Mouse (Mus musculus) cortical plate, adult 2 months (tissue): Measurements from ENCODE around the gene Hist1h4i.

Experiments
- CTCF ChIP-seq: fragments of 200-500 bp; IDR thresholded peaks from 2 replicates; pipeline ENCODE4 v1.5.1; 2011; ENCODE audit warnings: mild to moderate bottlenecking, control low read depth, low read length; ENCODE audit not compliant: insufficient read depth; ENCODE audit errors: extremely low read depth
- POLR2A ChIP-seq: fragments of 200-500 bp; IDR thresholded peaks from 2 replicates; pipeline ENCODE4 v1.6.1; 2011; ENCODE audit warnings: mild to moderate bottlenecking, low read length, control low read depth; ENCODE audit not compliant: insufficient read depth; ENCODE audit errors: extremely low read depth

DNA sequence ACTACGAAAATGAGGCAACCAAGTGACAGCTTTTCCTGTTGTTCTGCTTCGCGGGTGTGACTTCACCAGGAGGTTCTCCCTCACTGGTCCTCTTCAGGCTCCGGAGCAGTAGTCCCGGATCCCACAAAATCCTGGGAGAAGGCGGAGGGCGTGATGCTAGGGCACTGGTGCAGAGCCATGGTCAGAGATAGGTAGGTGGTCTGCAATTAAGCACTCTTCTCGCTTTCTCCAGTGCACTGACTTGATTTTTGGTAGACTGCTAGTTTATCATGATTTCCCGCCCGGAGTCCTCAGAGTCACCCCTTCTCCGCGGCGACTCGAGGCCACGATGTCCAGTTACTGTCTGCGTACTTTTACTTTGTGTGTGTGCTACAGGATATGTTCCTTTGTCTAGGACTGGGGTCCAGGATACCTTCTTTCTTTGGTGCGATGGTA lies 26.7 kb downstream of the Hist1h4i start:
- TF ChIP-seq CTCF = no peak
- no peak for TF ChIP-seq POLR2A
